Mouse (Mus musculus) forebrain, embryonic 14.5 days (tissue): ENCODE measurements around the gene Ppie. TPM values are rescaled to one million over a fixed set of nuclear protein-coding genes. Genes with fewer than 3 reads are reported as not detected.
"Not testable (repeated sequence)": the region's sequence is repeated elsewhere in the genome, so short reads cannot be mapped to it uniquely, and the experiment has no call there.

Experiments
- ATAC-seq: fragments of 200-750 bp; cut with Nextera tagmentation; 2 replicates; pipeline ENCODE4 v1.8.0; 2017; ENCODE audit warnings: mild to moderate bottlenecking, moderate library complexity
- DNase-seq: peaks from one replicate; pipeline ENCODE4 v3.0.0-alpha.2; 2015; ENCODE audit warnings: low spot score
- H3K27ac ChIP-seq: fragments of 300-500 bp; sonication (generic); 2 replicates; pipeline ENCODE4 v1.5.1; 2014; ENCODE audit warnings: low read depth, mild to moderate bottlenecking, control low read depth, low read length, moderate library complexity
- H3K27me3 ChIP-seq: fragments of 300-500 bp; sonication (generic); replicated peaks from 2 replicates; pipeline ENCODE4 v1.6.1; 2014; ENCODE audit warnings: low read length, control low read depth, mixed read lengths; ENCODE audit not compliant: control insufficient read depth, insufficient read depth
- H3K36me3 ChIP-seq: fragments of 300-500 bp; sonication (generic); 2 replicates; pipeline ENCODE4 v1.6.1; 2014; ENCODE audit warnings: low read length, control low read depth; ENCODE audit not compliant: control insufficient read depth, insufficient read depth
- H3K4me1 ChIP-seq: fragments of 300-500 bp; sonication (generic); 2 replicates; pipeline ENCODE4 v1.6.1; 2014; ENCODE audit warnings: antibody characterized with exemption, low read length, control low read depth; ENCODE audit not compliant: control insufficient read depth, insufficient read depth
- H3K4me2 ChIP-seq: fragments of 300-500 bp; sonication (generic); 2 replicates; pipeline ENCODE4 v1.6.1; 2014; ENCODE audit warnings: mild to moderate bottlenecking, control low read depth, low read length
- H3K4me3 ChIP-seq: fragments of 300-500 bp; sonication (generic); 2 replicates; pipeline ENCODE4 v1.5.1; 2014; ENCODE audit warnings: low read depth, low read length, control low read depth
- H3K9ac ChIP-seq: fragments of 300-500 bp; sonication (generic); 2 replicates; pipeline ENCODE4 v1.6.1; 2014; ENCODE audit warnings: mild to moderate bottlenecking, low read length, control low read depth, moderate library complexity
- H3K9me3 ChIP-seq: fragments of 300-500 bp; sonication (generic); replicated peaks from 2 replicates; pipeline ENCODE4 v1.6.1; 2016; ENCODE audit warnings: low read length, control low read depth, mixed read lengths; ENCODE audit not compliant: control insufficient read depth
- WGBS: fragments of 180-500 bp; shearing (Covaris S2); extraction: QIAGEN DNeasy Blood & Tissue Kit; methylation state at CpG from one replicate; pipeline ENCODE4 v1.1.7; 2014; 5-methylcytosine and 5-hydroxymethylcytosine counted together
- polyA plus RNA-seq: library from polyadenylated mRNA; unstranded; fragments of >200 nt; fragmentation: Nextera tagmentation; extraction: Ambion mirVana; gene quantifications from 2 replicates; pipeline ENCODE4 v1.2.1, GENCODE M21; 2014

Gene Ppie
- polyA plus RNA-seq, 1 experiment from 2014 or later: 88.3 TPM

- no peaks in the 10 kb centered on the region for H3K9me3 ChIP-seq
- H3K9ac ChIP-seq: no peak overlapping the region
- 89% methylated on average over 2 of the region's 2 CpGs for WGBS
- DNase-seq: no peak
- no peaks in the 10 kb centered on the region for H3K36me3 ChIP-seq
- no peak overlapping the region for H3K27ac ChIP-seq
- H3K4me2 ChIP-seq: no peak overlapping the region
- peaks cover 7% of the 10 kb centered on the region for H3K4me1 ChIP-seq
- H3K27me3 ChIP-seq: peaks cover 24% of the 10 kb centered on the region
- H3K4me3 ChIP-seq: no peak overlapping the region
- ATAC-seq: no peak
These were observed 32.9 kb downstream of the Ppie start for GRCm38 (mm10) chr4:123106864-123107263.

- H3K9me3 ChIP-seq, H3K4me2 ChIP-seq, DNase-seq, ATAC-seq, H3K36me3 ChIP-seq, H3K4me3 ChIP-seq, H3K27ac ChIP-seq, H3K4me1 ChIP-seq, H3K9ac ChIP-seq: not testable (repeated sequence)
- WGBS: 87% methylated on average over 7 of the region's 7 CpGs
- peaks cover 24% of the 10 kb centered on the region for H3K27me3 ChIP-seq
These were observed 33.8 kb downstream of the Ppie start for GRCm38 (mm10) chr4:123105929-123106328.

GRCm38 (mm10) chr4:123105451-123105790, 34.3 kb downstream of the Ppie start:
- H3K36me3 ChIP-seq: no peaks in the 10 kb centered on the region
- WGBS: 29% methylated on average over 24 of the region's 24 CpGs
- H3K27me3 ChIP-seq: peaks cover 24% of the 10 kb centered on the region
- H3K4me2 ChIP-seq: peak overlapping the region; percentile 42; the same call in 1 of the 2 replicates
- peak; percentile 34; the same call in 1 of the 2 replicates for ATAC-seq
- no peaks in the 10 kb centered on the region for H3K9me3 ChIP-seq
- H3K4me1 ChIP-seq: peaks cover 7% of the 10 kb centered on the region
- DNase-seq: no peak
- no peak overlapping the region for H3K27ac ChIP-seq
- H3K4me3 ChIP-seq: peak overlapping the region; percentile 26
- H3K9ac ChIP-seq: no peak overlapping the region

- ATAC-seq (peak; percentile 50; the same call in 1 of the 2 replicates), DNase-seq (no peak)
- Histone ChIP-seq H3K36me3 (no peaks in the 10 kb centered on the region), H3K4me1 (peaks cover 7% of the 10 kb centered on the region), H3K4me3 (peak within 1 kb of the TSS; percentile 26), H3K9ac (no peak within 1 kb of the TSS), H3K4me2 (peak within 1 kb of the TSS; percentile 42), H3K9me3 (no peaks in the 10 kb centered on the region), H3K27ac (no peak within 1 kb of the TSS), H3K27me3 (peaks cover 24% of the 10 kb centered on the region)
- WGBS: 4% methylated on average over 68 of the region's 75 CpGs
These were observed 34.9 kb downstream of the Ppie start, which contains the start of gene Bmp8b for GRCm38 (mm10) chr4:123104651-123105450. Gene Bmp8b, plus strand, starts transcription at chr4:123105165.

GRCm38 (mm10) chr4:123093869-123094268, 45.9 kb downstream of the Ppie start:
- no peak overlapping the region for H3K4me3 ChIP-seq
- no peak overlapping the region for H3K4me2 ChIP-seq
- no peak for ATAC-seq
- no peaks in the 10 kb centered on the region for H3K4me1 ChIP-seq
- no peak for DNase-seq
- no peaks in the 10 kb centered on the region for H3K27me3 ChIP-seq
- WGBS: 78% methylated on average over 8 of the region's 9 CpGs
- H3K9ac ChIP-seq: no peak overlapping the region
- no peaks in the 10 kb centered on the region for H3K9me3 ChIP-seq
- no peak overlapping the region for H3K27ac ChIP-seq
- no peaks in the 10 kb centered on the region for H3K36me3 ChIP-seq

DNA sequence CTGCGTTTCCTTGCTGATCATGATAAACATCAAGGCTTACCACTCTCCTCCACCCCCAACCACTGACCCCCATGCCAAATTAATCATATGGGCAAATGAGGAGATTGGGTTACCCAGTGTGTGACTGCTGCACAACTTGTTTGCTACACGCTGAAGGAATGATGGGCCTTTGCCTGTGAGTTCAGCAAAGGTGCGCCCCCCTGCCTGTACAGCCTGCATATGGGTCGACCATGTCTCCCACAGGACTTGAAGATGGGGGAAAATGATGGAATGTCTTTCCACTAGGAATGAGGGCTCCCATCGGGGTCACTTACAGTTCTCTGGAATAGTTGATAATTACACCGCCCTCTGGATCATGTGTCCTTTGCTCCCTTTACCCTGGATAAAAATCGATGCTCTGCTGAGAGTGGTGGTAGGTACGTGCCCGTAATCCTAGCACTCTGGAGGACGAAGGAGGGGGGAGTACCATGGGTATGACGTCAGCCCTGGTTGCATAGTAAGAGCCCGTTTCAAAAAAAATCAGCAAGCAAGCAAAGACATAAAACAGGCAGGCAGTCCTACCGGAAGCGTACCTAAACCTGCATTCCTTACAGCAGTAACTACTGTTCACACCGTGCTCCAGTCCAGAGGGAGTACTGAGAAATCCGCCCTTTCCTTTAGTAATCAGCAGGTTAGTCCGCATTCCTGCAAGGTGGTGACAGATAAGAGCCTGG, 46.5 kb downstream of the Ppie start:
- Histone ChIP-seq H3K36me3 (no peaks in the 10 kb centered on the region), H3K27ac (no peak overlapping the region), H3K9ac (no peak overlapping the region), H3K9me3 (no peaks in the 10 kb centered on the region), H3K4me3 (no peak overlapping the region), H3K4me1 (no peaks in the 10 kb centered on the region), H3K27me3 (no peaks in the 10 kb centered on the region), H3K4me2 (no peak overlapping the region)
- DNase-seq (no peak), ATAC-seq (no peak)
- 67% methylated on average over 17 of the region's 17 CpGs for WGBS

- Histone ChIP-seq H3K36me3 (no peaks in the 10 kb centered on the region), H3K4me1 (no peaks in the 10 kb centered on the region), H3K9ac (no peak overlapping the region), H3K27ac (no peak overlapping the region), H3K27me3 (no peaks in the 10 kb centered on the region), H3K9me3 (no peaks in the 10 kb centered on the region), H3K4me3 (no peak overlapping the region), H3K4me2 (no peak overlapping the region)
- ATAC-seq (no peak), DNase-seq (no peak)
- WGBS: 68% methylated on average over 5 of the region's 5 CpGs
These were observed 47.1 kb downstream of the Ppie start for GRCm38 (mm10) chr4:123092621-123093020.

- Histone ChIP-seq H3K4me2 (no peak overlapping the region), H3K27ac (no peak overlapping the region), H3K9ac (no peak overlapping the region), H3K4me1 (no peaks in the 10 kb centered on the region), H3K27me3 (no peaks in the 10 kb centered on the region), H3K9me3 (no peaks in the 10 kb centered on the region), H3K4me3 (no peak overlapping the region), H3K36me3 (no peaks in the 10 kb centered on the region)
- no peak for DNase-seq
- WGBS: 90% methylated on average over 4 of the region's 4 CpGs
- ATAC-seq: no peak
These were observed 53.4 kb downstream of the Ppie start for GRCm38 (mm10) chr4:123086381-123086780.

GRCm38 (mm10) chr4:123085290-123085689, 54.5 kb downstream of the Ppie start:
- H3K9ac ChIP-seq: no peak overlapping the region

More at GRCm38 (mm10) chr4:123085290-123085689, 54.5 kb downstream of the Ppie start:
- Histone ChIP-seq H3K4me1 (no peaks in the 10 kb centered on the region), H3K4me2 (no peak overlapping the region), H3K9me3 (no peaks in the 10 kb centered on the region), H3K27me3 (no peaks in the 10 kb centered on the region), H3K27ac (no peak overlapping the region), H3K4me3 (no peak overlapping the region), H3K36me3 (no peaks in the 10 kb centered on the region)
- no peak for DNase-seq
- 81% methylated on average over 2 of the region's 2 CpGs for WGBS
- no peak for ATAC-seq
